Mouse (Mus musculus) heart, postnatal 0 days (tissue): ENCODE results near the gene Osbpl9.

Experiments used
- CTCF ChIP-seq: IDR thresholded peaks from 2 replicates; pipeline ENCODE4 v1.5.1; 2016; ENCODE audit warnings: antibody characterized with exemption, control low read depth, low read depth
- EP300 ChIP-seq: IDR thresholded peaks from 2 replicates; pipeline ENCODE4 v1.6.1; 2016; ENCODE audit warnings: antibody characterized with exemption, low read depth

GRCm38 (mm10) chr4:109064941-109065340 is 137.1 kb downstream of the Osbpl9 start:
- TF ChIP-seq CTCF (no peak), EP300 (no peak)
